Mouse (Mus musculus): ENCODE data around the gene Med25. TPM values are rescaled to one million over a fixed set of nuclear protein-coding genes. Genes with fewer than 3 reads are reported as not detected.

Med25 gene
- 26.9 TPM for polyA plus RNA-seq (2017; shearing (Covaris generic))

DNA sequence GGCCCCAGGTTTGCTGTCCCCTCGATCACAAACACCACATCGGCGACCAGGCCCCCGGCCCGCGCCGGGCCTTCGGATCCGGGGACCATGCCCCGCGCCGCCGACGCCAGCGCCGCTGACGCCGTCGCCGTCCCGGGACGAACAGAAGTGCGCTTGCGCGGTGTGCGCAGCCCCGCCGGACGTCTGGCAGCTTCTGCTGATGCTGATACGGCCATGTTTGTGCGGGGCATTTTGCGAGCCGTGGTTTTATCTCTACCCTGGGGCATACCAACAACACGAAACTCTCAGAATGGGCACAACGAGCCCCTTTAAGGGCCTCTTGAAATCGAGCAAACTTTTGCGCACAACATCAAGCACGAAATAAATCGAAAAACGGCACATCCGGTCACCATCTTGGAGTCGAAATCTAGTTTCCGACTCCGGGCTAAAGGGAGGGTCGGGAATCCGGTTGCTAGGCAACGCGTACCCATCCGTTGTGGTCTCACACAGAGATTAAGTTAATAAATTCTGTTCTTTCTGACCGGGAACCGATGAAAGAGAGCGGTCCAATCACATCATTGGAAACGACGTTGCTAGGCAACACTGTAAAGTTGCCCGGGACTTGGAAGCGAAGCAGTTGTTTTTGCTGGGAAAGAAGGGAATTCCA lies at the start of gene Med25:
Gene Med25, minus strand, starts transcription at position 437 of the 646 bp plus-strand sequence.

DNA sequence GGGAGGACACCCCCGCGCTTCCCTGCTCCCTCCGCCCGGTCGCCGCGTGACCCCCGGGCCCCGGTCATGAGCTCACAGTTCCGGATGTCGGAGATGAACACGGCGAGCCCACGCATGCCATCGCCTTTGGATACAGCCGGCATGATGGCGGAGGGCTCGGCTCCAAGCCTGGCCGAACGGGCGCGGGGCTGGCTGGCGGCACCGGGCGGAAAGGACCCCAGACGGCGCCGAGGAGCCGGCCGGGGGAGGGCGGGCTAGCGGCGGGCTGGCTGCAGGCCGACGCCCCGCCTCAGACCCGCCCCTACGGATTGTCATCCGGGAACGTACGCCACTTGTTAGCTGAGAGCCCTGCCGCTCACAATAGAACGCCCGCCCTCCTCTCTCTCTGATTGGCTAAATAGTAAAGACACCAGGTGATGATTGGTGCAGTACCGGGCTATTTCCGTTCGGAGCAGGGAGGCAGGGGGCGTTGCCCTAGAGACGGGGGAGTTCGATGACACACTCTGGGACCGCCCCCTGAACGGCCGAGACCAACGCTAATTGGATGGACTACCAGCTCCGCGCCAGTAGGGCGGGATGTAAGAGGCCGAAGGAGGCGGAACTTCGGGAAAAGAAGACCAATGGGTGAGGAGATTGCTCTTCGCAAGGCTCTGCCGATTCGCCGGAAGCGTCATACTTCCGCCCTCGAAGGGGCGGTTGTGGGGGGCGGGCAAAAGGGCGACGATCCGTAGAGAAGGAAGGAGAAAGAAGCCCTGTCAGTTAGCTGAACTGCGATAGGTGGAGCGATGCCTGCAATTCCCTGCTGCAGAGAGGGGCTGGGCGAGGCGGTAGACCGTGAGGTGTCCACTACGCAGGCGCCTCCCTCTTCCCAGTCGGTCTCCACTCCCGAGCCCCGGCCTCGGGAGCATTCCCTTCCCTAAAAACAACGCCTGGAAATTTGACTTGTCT lies 37.0 kb upstream of the Med25 start, which contains the start of gene Ap2a1:
Gene Ap2a1, minus strand, starts transcription at position 293 of the 948 bp plus-strand sequence.

DNA sequence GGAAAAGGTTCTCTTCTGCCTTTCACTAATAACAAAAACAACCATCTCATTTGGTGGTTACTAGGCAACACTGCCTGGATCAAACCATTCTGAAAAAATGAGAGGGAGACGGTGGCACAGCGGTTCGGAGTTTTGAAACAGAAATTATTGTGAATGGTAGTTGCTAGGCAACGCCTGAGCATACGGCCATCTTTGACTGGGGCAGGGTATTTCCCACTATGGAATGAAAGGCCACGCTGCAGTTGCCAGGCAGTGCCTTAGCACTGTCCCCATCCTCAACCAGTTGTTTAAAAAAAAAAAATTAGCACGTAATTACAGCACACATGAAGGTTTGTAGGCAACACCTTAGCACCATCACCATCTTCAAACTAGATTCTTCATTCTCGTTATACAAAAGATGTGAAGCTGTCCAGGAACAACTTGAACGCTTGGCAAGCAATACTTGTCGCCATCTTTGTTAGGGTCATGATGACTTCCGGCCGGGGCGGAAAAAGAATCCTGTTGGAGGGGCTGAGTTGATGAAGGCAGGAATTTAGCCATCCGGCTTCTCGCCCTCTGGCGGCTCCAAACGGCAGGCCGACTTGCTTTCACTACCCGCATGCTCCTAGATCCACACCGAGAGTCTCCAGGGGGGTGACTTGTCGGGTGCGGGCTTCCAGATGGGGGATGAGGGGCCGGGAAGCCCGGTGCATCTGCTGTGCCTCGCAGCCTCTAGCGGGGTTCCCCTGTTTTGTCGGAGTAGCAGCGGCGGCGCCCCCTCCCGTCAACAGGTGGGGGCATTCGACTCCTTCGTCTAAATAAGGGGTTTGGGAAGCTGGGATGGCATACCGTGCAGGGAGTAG lies 3.3 kb upstream of the Med25 start, which contains the start of gene Fuz:
Gene Fuz, plus strand, starts transcription at position 487 of the 842 bp plus-strand sequence.

DNA sequence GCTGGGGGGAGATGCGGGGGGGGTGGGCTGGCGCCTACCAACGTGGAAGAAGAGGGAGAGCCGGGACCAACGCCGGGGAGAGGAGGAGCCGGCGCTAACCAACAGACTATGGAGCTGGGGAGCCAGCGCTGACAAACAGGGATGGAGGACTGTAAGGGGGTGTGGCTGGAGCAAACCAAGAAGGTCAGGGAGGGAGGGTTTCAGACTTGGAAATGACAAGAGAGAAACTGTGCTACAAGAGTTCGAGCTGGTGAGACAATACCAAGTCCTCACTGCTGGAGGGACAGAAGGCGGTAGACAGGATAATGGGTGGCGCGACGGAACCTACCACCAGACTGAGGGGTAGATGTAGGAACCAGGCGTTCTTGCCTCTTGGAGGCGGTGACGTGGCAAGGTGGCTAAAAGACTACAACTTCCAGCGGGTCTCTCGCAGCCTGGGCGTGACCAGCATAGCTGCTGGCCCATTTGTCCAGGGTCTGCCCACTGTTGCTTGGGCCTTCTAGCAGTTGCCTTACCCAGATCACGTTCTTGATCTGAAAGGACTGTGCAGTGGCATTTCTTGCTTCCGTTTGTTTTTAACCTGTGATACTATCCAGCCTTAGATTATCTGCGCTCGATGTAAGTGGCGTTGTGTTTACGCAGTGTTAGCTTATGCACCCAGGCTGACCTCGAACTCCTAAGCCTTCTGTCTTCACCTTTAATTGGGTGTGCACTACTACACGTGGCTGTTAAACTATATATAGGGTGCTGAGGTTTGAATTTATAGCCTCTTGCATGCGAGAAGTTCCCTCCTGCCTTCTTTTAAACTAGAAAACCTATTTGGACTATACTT lies 22.6 kb downstream of the Med25 start, which contains the start of gene Ptov1:
Gene Ptov1, minus strand, starts transcription at position 92 of the 832 bp plus-strand sequence.

DNA sequence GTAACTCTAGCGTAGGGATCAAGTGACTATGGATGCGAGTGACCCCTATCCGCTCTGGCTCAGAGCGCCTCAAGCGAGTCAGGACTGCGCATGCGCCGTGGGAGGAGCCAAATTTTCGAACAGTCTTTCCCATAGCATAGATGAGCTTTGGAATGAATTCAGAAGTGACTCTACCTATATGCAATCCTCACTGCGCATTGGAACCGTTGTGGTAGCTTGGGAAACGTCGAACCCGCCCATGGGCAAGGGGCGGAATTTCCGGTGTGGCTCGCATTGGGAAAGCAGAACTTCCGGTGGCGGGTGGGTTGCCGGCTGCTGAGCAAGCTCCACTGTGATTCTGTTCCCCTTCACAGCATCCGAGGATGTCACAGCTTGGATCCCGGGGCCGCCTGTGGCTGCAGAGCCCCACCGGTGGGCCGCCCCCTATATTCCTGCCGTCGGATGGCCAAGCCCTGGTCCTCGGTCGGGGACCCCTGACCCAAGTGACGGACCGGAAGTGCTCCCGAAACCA lies 35.4 kb downstream of the Med25 start, which contains the start of gene Pnkp:
Gene Pnkp, plus strand, starts transcription at position 98 of the 511 bp plus-strand sequence.

DNA sequence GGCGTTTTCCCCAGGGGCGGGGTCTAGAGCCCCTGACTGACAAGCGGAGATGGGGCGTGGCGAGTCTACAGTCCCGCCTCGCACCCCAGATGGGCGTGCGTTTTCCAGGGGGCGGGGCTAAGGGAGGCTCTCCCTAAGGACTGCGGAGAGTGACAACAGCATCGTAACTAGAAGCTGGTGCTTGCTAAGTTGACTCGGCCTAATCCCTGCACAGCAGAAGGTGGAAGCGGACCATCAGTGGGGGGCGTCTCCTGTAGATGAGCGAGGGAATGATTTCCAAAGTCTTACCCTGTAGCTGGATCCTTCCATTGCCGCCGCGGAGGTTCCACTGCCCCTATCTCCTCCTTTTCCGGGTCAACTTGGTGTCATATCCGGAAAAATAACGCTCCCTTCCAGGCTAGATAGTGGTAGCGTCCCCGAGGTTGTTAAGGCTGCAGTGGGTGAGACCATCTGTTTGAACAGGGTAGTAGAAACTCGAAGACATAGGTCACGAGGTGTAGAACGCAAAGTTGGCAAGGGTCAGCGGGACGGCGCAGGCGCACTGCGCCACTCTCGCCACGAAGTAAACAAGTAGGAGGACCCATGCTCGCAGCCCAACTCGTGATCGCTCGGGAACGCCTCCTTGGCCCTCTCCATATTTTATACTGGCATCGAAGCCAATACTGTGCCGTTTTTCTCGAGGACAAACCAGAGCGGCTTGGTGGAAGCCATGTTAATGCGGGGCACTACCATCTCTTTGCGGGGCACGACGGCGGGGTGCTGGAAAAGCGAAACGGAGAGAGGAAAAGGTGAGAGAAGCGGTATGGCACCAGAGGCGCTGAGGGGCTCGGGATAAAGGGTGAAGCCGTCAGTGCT lies 43.7 kb downstream of the Med25 start, which contains the start of the genes Akt1s1 and Tbc1d17:
Gene Akt1s1, plus strand, starts transcription at position 431 of the 855 bp plus-strand sequence.
Gene Tbc1d17, minus strand, starts transcription at position 519 of the 855 bp plus-strand sequence.

Other genes with a start within 250 kb of the Med25 start
- not detected for gene Myh14, start 221.9 kb downstream of the Med25 start, polyA plus RNA-seq (2017; shearing (Covaris generic))
- gene Izumo2, start 184.0 kb downstream of the Med25 start, polyA plus RNA-seq (2017; shearing (Covaris generic)), result not detected
- gene Vrk3, start 144.3 kb downstream of the Med25 start, polyA plus RNA-seq (2017; shearing (Covaris generic)), result 112 TPM
- gene Zfp473, start 141.7 kb downstream of the Med25 start, polyA plus RNA-seq (2017; shearing (Covaris generic)), result 0.57 TPM
- 58.7 TPM for gene Nup62, start 76.6 kb downstream of the Med25 start, polyA plus RNA-seq (2017; shearing (Covaris generic))
- 2.0 TPM for gene Il4i1, start 76.3 kb downstream of the Med25 start, polyA plus RNA-seq (2017; shearing (Covaris generic))
- 0.36 TPM for gene Atf5, start 76.1 kb downstream of the Med25 start, polyA plus RNA-seq (2017; shearing (Covaris generic))
- gene Akt1s1, start 43.7 kb downstream of the Med25 start, polyA plus RNA-seq (2017; shearing (Covaris generic)), result 12.1 TPM
- gene Tbc1d17, start 43.6 kb downstream of the Med25 start, polyA plus RNA-seq (2017; shearing (Covaris generic)), result 112 TPM
- gene Pnkp, start 35.6 kb downstream of the Med25 start, polyA plus RNA-seq (2017; shearing (Covaris generic)), result 100 TPM
- 9.9 TPM for gene Ptov1, start 22.9 kb downstream of the Med25 start, polyA plus RNA-seq (2017; shearing (Covaris generic))
- 50.8 TPM for gene Fuz, start 3.4 kb upstream of the Med25 start, polyA plus RNA-seq (2017; shearing (Covaris generic))
- gene Ap2a1, start 36.8 kb upstream of the Med25 start, polyA plus RNA-seq (2017; shearing (Covaris generic)), result 26.9 TPM
- not detected for gene Tsks, start 50.5 kb upstream of the Med25 start, polyA plus RNA-seq (2017; shearing (Covaris generic))
- 0.55 TPM for gene Cpt1c, start 82.1 kb upstream of the Med25 start, polyA plus RNA-seq (2017; shearing (Covaris generic))
- 210 TPM for gene Prmt1, start 93.9 kb upstream of the Med25 start, polyA plus RNA-seq (2017; shearing (Covaris generic))
- 255 TPM for gene Irf3, start 104.9 kb upstream of the Med25 start, polyA plus RNA-seq (2017; shearing (Covaris generic))
- gene Bcl2l12, start 106.0 kb upstream of the Med25 start, polyA plus RNA-seq (2017; shearing (Covaris generic)), result 35.2 TPM
- 22.7 TPM for gene Scaf1, start 123.7 kb upstream of the Med25 start, polyA plus RNA-seq (2017; shearing (Covaris generic))
- gene Rras, start 125.2 kb upstream of the Med25 start, polyA plus RNA-seq (2017; shearing (Covaris generic)), result 6.3 TPM
- 4.8 TPM for gene Prr12, start 160.2 kb upstream of the Med25 start, polyA plus RNA-seq (2017; shearing (Covaris generic))
- gene Nosip, start 169.7 kb upstream of the Med25 start, polyA plus RNA-seq (2017; shearing (Covaris generic)), result 148 TPM
- 3.3 TPM for gene Prrg2, start 170.0 kb upstream of the Med25 start, polyA plus RNA-seq (2017; shearing (Covaris generic))
- gene Rcn3, start 199.5 kb upstream of the Med25 start, polyA plus RNA-seq (2017; shearing (Covaris generic)), result 10.8 TPM
- gene Fcgrt, start 211.1 kb upstream of the Med25 start, polyA plus RNA-seq (2017; shearing (Covaris generic)), result 2.6 TPM
- gene Rps11, start 231.7 kb upstream of the Med25 start, polyA plus RNA-seq (2017; shearing (Covaris generic)), result 3,383 TPM
- gene Rpl13a, start 236.0 kb upstream of the Med25 start, polyA plus RNA-seq (2017; shearing (Covaris generic)), result 3,108 TPM
- not detected for gene Gm45713, start 243.5 kb upstream of the Med25 start, polyA plus RNA-seq (2017; shearing (Covaris generic))
- 292 TPM for gene Flt3l, start 243.7 kb upstream of the Med25 start, polyA plus RNA-seq (2017; shearing (Covaris generic))

All from CD4-positive, CD25-positive, alpha-beta regulatory T cell, adult 9 weeks (primary cell).